In genomic region chr11:75715556-75715955, GRCm38 (mm10) we compare ENCODE assay signal across 13 mouse cellular contexts. TPM values are rescaled to one million over a fixed set of nuclear protein-coding genes. Genes with fewer than 3 reads are reported as not detected.
A peak's percentile ranks its signal among the peaks of the same experiment; 100 is the strongest.
DNase-seq lines count a peak whose midpoint lies in the region; ATAC-seq and TF ChIP-seq lines count a peak whose summit lies in the region.
"Had no signal": no experiment of that assay in that cellular context is flagged by ENCODE, and none has a peak within 500 bp of the region (broad histone marks: within the 10 kb centered on the region; RNA-seq: fewer than 3 reads in every experiment).

No protein-coding gene starts in this region.

- no peaks in the 10 kb centered on the region; the same call in 1 of the 2 replicates for H3K9me3 ChIP-seq in heart, embryonic 14.5 days (ENCODE audit: control insufficient read depth, low read length)
- no peaks in the 10 kb centered on the region for H3K9me3 ChIP-seq in lung, postnatal 0 days (ENCODE audit: low read length)
- H3K9me3 ChIP-seq in neural tube, embryonic 13.5 days = 0 out of 2 replicates have a peak, but pooled peaks cover 2% of the 10 kb centered on the region
- H3K9me3 ChIP-seq: stomach, embryonic 15.5 days had no signal

- no peaks in the 10 kb centered on the region for H3K27me3 ChIP-seq in heart, embryonic 14.5 days (ENCODE audit: control insufficient read depth, insufficient read depth, low read length)
- no peaks in the 10 kb centered on the region for H3K27me3 ChIP-seq in lung, postnatal 0 days (replicated peaks; ENCODE audit: insufficient read depth, low read length)
- H3K27me3 ChIP-seq in neural tube, embryonic 13.5 days = no peaks in the 10 kb centered on the region
- H3K27me3 ChIP-seq: stomach, embryonic 15.5 days had no signal

- TF ChIP-seq CTCF in lung, postnatal 0 days (IDR thresholded peaks at IDR 0.05) = no peak

- no peak for TF ChIP-seq EP300 in lung, postnatal 0 days (IDR thresholded peaks at IDR 0.05)

- no peak for ATAC-seq in heart, embryonic 14.5 days (ENCODE audit: insufficient number of reproducible peaks, insufficient read depth, low FRiP score, low read depth)
- ATAC-seq in lung, postnatal 0 days = no peak
- ATAC-seq in neural tube, embryonic 13.5 days (ENCODE audit: low read depth) = no peak

- no peaks in the 10 kb centered on the region for H3K36me3 ChIP-seq in heart, embryonic 14.5 days (ENCODE audit: control insufficient read depth, insufficient read depth, low read length)
- H3K36me3 ChIP-seq in lung, postnatal 0 days (ENCODE audit: insufficient read depth, low read length) = no peaks in the 10 kb centered on the region
- no peaks in the 10 kb centered on the region for H3K36me3 ChIP-seq in neural tube, embryonic 13.5 days
- H3K36me3 ChIP-seq: stomach, embryonic 15.5 days had no signal

- no peaks in the 10 kb centered on the region for H3K4me1 ChIP-seq in heart, embryonic 14.5 days (ENCODE audit: control insufficient read depth in 2 of 2, insufficient read depth in 2 of 2, low read length in 2 of 2)
- no peaks in the 10 kb centered on the region for H3K4me1 ChIP-seq in lung, postnatal 0 days (ENCODE audit: insufficient read depth, low read depth, low read length)
- H3K4me1 ChIP-seq in neural tube, embryonic 13.5 days (replicated peaks) = no peaks in the 10 kb centered on the region
- H3K4me1 ChIP-seq: stomach, embryonic 15.5 days had no signal

- peak overlapping the region; percentile 48; the same call in 1 of the 2 replicates for H3K9ac ChIP-seq in heart, embryonic 14.5 days (ENCODE audit: low read length)
- no peak overlapping the region for H3K9ac ChIP-seq in lung, postnatal 0 days (replicated peaks; ENCODE audit: low read depth)
- H3K9ac ChIP-seq in neural tube, embryonic 13.5 days = no peak overlapping the region
- H3K9ac ChIP-seq: stomach, embryonic 15.5 days had no signal

- peak overlapping the region; percentile 49 for H3K4me2 ChIP-seq in heart, embryonic 14.5 days (ENCODE audit: low read length)
- H3K4me2 ChIP-seq in lung, postnatal 0 days (replicated peaks; ENCODE audit: low read depth, low read length) = 0 out of 2 replicates have a peak overlapping the region, but pooled peaks have one; percentile 25
- H3K4me2 ChIP-seq in neural tube, embryonic 13.5 days = peak overlapping the region; percentile 25; the same call in 1 of the 2 replicates
- H3K4me2 ChIP-seq: stomach, embryonic 15.5 days had no signal

- no peak overlapping the region; a peak in 1 of 4 replicates for H3K4me3 ChIP-seq in heart, embryonic 14.5 days (ENCODE audit: control insufficient read depth in 1 of 2, insufficient read depth in 1 of 2, low read depth in 1 of 2, low read length in 2 of 2)
- H3K4me3 ChIP-seq in lung, postnatal 0 days (ENCODE audit: low read depth, low read length) = no peak overlapping the region
- H3K4me3 ChIP-seq in neural tube, embryonic 13.5 days = no peak overlapping the region
- H3K4me3 ChIP-seq: stomach, embryonic 15.5 days had no signal

- DNase-seq in cerebellum, postnatal 36 days = peak; percentile 29 to 35
- DNase-seq in cerebellum, adult 11-12 months = no peak
- no peak for DNase-seq in heart, adult 8-10 months (ENCODE audit: low spot score)
- no peak for DNase-seq in lung, postnatal 0 days (ENCODE audit: low spot score)
- DNase-seq in lung, postnatal 36 days = no peak
- DNase-seq in adrenal gland, postnatal 36 days = no peak
- DNase-seq: B cell, adult 2 months; kidney, adult 11 months; liver had no signal

- no peak overlapping the region for H3K27ac ChIP-seq in heart, embryonic 14.5 days (replicated peaks in 1 of 2; ENCODE audit: control insufficient read depth in 1 of 2, insufficient read depth in 1 of 2, low read depth in 2 of 2, low read length in 2 of 2)
- H3K27ac ChIP-seq in lung, postnatal 0 days (ENCODE audit: low read length) = no peak overlapping the region
- H3K27ac ChIP-seq in neural tube, embryonic 13.5 days (replicated peaks) = no peak overlapping the region
- H3K27ac ChIP-seq: macrophage; stomach, embryonic 15.5 days had no signal

- 18% methylated on average over 12 of the region's 12 CpGs for WGBS in heart, embryonic 14.5 days
- WGBS in lung, postnatal 0 days = 42% methylated on average over 12 of the region's 12 CpGs
- 27% methylated on average over 12 of the region's 12 CpGs for WGBS in neural tube, embryonic 13.5 days

RNA-seq across cellular contexts. Expression of gene Ywhae, which starts 17.1 kb away (rescaled TPM):
- 712 and 732 TPM in 2 replicates for polyA plus RNA-seq in heart, embryonic 14.5 days (2014; fragmentation: Nextera tagmentation; extraction: Ambion mirVana)
- 100 to 1,000 TPM; 471 to 532 (median 523) TPM for total RNA-seq in heart, adult 8-10 months (2022)
- polyA plus RNA-seq in lung, postnatal 0 days (2015; fragmentation: Nextera tagmentation; extraction: Ambion mirVana) = 453 and 499 TPM in 2 replicates
- polyA plus RNA-seq in neural tube, embryonic 13.5 days (2015; fragmentation: Nextera tagmentation; extraction: Ambion mirVana) = 1,498 and 1,540 TPM in 2 replicates
- total RNA-seq in adrenal gland, postnatal 36 days (2021) = 100 to 1,000 TPM; 594 to 617 TPM

RNA-seq across cellular contexts. Expression of gene Crk, which starts 36.5 kb away (rescaled TPM):
- polyA plus RNA-seq in heart, embryonic 14.5 days (2014; fragmentation: Nextera tagmentation; extraction: Ambion mirVana) = 86.0 and 88.2 TPM in 2 replicates
- total RNA-seq in heart, adult 8-10 months (2022) = 10 to 100 TPM; 73.0 to 84.5 (median 75.2) TPM
- 83.8 and 90.3 TPM in 2 replicates for polyA plus RNA-seq in lung, postnatal 0 days (2015; fragmentation: Nextera tagmentation; extraction: Ambion mirVana)
- 120 and 133 TPM in 2 replicates for polyA plus RNA-seq in neural tube, embryonic 13.5 days (2015; fragmentation: Nextera tagmentation; extraction: Ambion mirVana)
- total RNA-seq in adrenal gland, postnatal 36 days (2021) = 100 to 1,000 TPM; 119 TPM

Comparison
In these comparisons a context has a peak if more than half of its experiments do, and no peak if none do; other contexts are left out.
1. DNase-seq: peak in cerebellum, postnatal 36 days (2 of 2); none in cerebellum, adult 11-12 months (single experiment), heart, adult 8-10 months (single experiment), lung, postnatal 0 days (single experiment), lung, postnatal 36 days (single experiment) and adrenal gland, postnatal 36 days (0 of 2).
2. Peak in every context shown above with its lines, with median percentiles within 50 percentile points of each other: H3K4me2 ChIP-seq.